Mouse (Mus musculus) monocyte, adult 2 months (primary cell): Measurements from ENCODE around the gene Psmd1.
A peak's percentile ranks its signal among the peaks of the same experiment; 100 is the strongest.
"Not testable (repeated sequence)": the region's sequence is repeated elsewhere in the genome, so short reads cannot be mapped to it uniquely, and the experiment has no call there.

Experiments used
- DNase-seq, 2 experiments: peaks; one replicate each; pipeline ENCODE4 v3.0.0; 2022; ENCODE audit warnings: low spot score in 2 of 2, low read depth in 1 of 2

Gene Psmd1

DNA sequence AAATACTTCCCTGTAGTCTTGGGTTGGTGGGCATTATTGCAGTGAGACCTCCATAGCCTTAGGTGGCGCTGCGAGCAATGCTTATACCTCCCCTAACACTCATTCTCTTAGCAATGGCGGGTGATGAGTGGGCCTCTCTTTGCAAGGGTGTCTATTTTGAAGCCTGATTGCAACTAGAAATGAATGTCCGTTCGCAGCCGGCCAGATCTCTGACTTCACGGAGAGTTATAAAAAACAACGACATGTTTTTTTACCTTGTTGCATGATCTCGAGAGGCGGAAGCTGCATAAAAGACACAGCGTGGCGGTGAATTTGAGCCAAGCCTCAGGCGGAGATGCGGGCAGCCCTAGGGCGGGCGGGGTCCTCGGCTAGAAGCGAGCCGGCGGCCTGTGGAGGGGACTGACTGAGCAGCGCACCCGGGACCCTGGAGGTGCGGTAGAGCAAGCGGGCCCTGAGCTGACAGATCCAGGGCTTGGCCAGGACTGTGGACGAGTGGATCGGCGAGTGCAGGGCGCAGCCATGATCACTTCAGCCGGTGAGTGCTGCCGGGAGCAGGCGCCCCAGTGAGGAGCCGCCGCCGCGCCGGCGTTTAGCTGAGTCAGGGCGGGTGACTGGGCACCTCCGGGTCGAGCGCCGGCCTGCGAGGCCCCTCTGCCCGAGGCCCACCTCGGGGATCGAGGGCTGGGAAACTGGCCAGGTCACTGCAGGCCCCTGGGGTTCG lies at the start of gene Psmd1:
Gene Psmd1 (plus strand): TSS at position 117 of the 721 bp plus-strand sequence.
- peak; percentile 84 to 85 for DNase-seq

DNA sequence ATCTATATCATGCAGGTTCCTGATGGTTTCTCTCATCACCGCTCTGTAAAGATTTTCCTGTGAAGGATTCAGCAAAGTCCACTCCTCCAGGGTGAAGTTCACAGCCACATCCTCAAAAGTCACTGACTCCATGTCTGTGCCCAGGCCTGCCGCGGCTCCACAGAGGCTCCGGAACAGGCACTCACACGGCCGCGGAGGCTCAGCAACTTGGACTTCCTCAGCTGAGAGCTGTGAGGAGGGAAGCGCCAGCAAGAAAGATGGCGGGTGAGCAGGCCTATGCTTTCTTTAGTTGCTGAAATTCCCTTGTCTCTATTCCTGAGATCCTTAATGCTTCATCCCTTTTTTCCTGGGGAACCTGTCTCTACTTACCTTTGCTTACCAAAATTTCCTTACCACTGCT lies 48.4 kb upstream of the Psmd1 start:
- not testable (repeated sequence) for DNase-seq

DNA sequence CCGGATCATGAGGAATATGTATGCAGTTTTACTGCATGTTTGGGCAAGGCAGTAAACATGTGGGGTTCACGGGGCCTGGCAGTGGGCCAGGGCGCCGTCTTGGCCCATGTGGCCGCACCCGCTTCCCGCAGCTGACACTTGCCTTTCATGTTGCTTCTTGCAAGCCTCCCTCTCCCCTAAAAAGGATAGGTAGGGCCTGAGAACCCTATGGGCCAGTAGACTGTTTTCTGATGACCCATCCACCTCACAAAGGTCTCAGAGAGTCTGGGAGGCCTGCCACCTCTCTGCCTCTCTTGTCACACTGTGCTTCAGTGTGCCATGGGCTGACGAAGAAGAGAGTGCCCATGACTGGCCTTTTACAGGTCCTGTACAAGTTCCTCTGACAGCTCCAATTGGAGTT lies 47.7 kb upstream of the Psmd1 start, which contains the start of gene Spata3:
Gene Spata3 (plus strand): TSS at position 301 of the 400 bp plus-strand sequence.
- no peak for DNase-seq

DNA sequence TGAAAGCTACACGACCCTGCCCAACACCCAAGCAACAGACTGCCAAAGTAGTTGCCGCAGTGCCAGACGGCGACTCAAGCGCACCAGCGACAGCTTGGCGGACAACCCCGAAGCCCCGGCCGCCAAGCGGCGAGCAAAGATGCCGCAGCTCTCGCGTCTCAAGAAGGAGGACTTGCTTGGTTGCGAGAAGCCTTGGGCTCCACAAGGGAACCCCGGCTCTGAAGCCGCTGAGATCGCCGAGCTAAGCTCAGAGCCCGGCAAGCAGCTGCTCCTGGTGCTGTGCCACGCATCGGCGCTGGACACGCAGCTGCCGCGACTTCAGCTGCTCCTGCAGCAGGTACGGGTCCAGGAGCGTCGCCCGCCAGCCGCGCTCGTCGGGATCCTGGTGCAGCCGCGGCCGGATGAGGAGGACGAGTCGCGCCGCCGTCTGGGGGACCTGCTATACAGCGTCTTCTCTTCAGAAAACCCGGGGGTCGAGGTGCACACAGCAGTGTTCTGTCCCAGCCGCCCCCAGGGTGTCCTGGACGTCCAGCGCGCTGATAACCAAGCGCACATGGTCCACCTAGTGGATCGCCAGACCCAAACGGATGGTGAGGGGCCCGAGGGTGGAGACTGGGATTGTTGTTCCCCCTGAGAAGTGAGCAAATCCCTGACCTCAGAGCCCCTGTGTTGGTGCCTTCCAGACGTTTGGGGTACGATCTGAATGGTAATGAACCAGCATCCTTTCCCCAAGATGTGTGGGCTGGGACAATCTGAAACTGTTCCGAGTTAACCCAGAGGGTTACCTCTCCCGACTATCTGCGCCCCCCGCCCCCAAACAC lies 45.7 kb upstream of the Psmd1 start:
- no peak for DNase-seq

DNA sequence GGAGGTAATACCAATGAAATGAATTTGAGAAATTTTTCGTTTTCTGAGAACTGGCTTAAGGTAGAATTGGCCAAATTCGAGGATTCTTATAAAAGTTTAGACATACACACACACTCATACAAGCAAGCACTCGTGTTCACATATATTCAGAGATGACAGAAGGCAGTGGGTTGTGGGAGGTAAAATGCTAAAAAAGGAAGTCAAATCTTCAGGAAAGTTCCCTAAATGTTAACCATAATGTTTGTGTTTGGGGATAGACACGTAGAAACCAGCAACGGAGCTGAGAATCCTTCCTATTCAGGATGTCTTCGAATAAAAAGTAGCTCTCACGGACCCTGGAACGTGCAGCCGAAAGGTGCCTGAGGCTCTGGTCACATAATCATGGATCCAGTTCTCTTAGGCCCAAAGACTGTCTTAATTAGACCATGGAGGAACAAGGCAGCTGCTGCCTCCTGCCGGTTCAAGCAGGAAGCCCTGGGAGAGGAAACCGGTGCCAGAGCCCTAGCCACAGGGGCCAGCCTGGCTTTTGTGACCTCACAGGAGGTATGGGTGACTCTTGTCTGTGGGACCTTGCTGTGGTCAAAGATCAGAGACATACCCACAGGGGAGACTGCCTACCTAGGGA lies 42.7 kb upstream of the Psmd1 start:
- no peak for DNase-seq

DNA sequence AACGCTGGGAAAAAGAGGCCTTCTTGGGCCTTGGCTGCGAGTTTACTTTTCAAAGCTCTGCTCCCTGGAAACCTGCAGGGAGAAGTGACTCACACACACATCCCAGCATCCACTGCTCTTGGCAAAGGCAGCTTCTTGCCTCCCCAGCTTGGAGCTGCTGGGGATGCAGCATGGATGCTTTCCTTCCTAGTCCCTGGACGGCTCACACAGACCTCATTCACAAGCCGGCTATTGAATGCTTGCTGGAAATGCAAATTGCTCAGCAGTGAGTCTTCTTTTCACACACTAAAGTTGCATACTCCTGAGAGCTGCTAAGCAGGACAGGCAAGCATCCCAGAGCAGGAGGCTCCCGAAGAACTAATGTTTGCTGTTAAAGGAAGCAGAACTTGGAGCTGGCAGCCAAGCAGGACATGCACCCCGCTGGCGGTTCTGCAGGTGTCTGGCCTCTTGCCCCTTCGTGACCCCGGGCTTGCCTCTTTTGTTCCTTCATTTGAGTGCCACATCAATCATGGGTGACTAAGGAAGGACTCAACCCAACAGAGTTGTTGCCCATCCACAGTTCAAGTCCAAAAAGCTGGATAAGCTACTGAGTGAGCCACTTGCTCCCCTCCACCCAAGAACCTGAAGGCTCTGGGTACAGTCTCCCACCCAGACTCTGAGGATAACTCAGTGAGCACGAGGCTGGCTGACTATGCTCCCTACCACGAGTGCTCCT lies 31.8 kb upstream of the Psmd1 start:
- DNase-seq = no peak

DNA sequence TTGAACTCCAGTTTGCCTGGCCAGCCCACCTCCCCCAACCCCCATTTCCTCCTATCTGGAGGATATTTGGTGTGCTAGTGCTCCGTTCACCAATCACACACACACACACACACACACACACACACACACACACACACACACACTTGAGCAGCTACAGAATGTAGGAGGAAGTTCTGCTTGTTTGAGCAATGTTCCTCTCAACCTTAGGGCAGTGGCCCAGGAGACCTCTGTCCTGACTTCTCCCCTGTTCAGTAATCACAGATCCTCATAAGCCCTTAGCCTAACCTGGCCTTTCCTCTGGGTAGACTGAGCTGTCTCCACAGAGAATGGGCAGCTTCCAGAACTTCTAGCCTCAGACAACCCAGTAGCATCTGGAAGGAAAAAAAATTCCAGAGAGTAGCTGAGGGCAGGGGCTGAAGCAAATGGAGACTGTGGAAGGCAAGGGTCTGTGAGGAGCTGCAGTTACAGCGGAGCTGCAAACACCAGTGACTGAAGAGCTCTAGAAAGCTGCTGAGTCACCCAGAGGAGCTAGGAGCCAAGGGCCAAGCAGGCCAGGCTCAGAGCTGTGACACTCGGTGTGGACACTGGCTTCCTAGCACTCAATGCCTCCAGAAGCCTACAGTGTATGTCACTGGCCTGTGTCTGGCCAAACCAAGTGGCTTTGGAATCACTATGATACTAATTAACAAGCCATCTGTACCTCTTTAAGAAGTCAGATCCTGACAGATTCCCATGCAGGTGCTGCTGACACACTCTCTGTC lies 25.8 kb upstream of the Psmd1 start:
- no peak for DNase-seq

DNA sequence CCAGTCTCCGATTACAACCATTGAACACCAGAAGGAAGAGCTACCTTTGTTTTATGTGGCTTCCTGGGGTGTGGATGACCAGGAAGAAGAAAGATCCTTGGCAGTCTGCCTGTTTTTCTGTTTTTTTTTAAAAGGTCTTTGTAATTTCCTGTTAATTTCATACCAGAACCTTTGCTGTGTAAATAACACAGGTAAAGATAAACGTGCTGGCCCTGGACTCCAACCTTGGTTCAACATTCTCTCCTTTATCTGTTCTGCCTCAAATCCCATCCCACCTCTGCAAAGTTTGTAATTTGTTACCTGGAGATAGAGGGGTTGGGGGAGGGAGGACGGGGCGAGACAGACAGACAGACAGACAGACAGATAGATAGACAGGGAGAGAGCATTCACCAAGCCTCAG lies 24.1 kb upstream of the Psmd1 start:
- no peak for DNase-seq

DNA sequence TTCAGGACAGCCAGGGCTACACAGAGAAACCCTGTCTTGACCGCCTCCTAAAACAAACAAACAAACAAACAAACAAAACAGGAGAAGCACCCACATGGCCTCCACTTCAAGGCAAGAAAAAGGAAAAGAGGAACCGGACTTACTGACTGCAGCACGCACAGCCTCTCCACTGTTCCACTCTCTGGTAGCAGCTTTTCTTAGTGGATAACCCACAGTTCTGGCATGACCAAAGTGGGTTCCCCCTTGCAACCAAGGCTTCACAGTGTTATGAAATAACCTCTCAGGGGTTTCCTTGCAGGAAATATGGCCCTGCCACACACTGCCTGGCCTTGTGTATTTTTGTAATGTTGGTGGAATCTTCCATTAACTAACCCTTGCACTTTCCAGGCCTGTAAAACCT lies 23.4 kb upstream of the Psmd1 start:
- no peak for DNase-seq

DNA sequence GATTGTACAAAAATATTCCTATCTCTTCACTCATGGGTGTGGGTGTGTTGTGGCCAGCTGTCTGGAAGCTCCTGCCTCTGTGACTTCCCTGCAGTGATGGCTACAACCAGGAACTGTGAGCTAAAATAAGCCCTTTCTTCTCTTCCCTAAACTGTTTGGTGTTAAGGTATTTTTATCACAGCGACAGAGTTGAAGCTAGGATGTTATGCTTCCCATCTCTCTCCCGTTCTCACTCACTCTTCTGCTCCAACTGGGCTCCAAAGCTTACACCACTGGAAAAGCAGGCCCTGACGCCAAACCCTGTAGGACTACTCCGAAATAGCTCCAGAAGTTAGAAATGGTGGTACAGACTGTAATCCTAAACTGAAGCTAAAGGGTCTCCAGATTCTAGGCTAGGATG lies 19.1 kb upstream of the Psmd1 start:
- DNase-seq = no peak

DNA sequence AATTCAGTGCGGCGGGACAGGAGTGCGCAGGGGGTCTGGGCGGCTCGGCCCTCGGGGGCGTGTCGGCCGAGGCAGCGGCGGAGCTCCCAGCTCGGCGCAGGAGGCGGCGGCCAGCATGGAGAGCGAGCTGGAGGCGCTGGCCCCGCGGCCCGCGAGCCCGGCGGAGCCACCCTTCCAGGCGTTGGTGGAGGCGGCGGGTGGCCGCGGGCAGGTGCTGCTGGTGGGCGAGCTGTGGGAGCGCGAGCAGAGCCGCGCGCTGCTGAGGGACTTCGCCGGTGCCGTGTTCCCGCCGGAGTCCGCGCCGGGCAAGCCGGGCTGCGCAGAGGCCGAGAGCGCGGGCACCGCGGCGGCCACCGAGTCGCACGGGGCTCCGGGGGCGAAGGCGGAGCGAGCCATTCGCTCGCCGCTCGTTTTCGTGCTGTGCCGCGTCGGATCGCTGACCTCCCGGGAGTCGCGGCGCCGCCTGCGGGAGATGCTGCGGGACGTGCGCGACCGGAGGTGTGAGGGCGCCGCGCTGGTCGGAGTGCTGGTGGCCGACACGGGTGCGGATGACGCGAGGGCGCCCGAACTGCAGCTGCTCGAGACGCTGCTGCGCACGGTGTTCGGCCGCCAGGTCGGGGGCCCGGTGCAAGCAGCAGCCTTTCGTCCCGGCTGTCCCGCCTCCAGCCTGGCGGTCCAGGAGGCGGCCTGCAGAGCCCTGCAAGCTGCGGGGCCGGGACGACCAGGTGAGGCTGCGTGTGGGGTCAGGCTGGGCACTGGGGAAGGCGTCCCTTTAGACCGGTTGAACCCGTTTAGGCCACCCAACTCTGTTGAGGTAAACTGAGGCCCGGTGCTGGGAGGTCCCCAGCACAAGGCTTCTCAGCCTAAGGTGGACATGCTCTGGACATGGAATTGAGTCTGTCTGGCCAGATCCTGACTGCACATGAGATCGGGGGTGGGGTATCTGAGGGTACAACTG lies 18.1 kb upstream of the Psmd1 start, which contains the start of gene 2810459M11Rik:
Gene 2810459M11Rik (plus strand): TSS at position 16 of the 958 bp plus-strand sequence.
- no peak for DNase-seq

DNA sequence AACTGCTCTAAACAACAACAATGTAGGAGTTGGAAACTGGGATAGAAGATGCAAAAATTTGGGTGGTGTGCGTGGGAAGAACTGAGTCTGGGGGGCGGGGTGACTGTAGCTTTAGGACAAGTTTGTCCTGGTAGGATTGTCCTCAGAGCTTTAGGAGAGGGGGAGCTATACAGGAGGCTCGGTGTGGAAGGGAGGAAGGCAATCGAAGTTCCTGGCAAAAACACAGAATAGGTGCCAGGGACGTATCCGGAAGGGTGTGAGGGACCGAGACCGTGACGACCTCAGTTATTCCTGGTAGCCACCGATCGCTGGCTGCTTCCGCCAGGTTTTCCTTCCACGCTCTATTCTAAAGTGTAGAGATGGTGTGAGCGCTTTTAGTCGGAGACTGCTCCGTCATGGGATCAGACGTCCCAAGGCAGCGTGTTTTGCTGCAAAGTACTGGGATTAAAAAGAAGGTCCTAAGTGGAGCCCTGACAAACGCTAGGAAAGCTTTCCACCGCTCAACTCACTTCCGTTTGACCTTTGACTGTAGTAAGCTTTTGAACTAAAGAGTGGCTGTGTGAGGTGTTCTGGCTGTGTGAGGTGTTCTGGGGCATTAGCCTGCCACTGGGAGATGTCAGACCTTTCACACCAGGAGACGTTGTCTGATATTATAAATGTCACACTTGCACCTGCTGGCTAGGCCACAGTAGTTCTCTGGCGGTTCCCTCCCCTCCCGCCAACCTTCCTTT lies 17.2 kb upstream of the Psmd1 start:
- DNase-seq = no peak

DNA sequence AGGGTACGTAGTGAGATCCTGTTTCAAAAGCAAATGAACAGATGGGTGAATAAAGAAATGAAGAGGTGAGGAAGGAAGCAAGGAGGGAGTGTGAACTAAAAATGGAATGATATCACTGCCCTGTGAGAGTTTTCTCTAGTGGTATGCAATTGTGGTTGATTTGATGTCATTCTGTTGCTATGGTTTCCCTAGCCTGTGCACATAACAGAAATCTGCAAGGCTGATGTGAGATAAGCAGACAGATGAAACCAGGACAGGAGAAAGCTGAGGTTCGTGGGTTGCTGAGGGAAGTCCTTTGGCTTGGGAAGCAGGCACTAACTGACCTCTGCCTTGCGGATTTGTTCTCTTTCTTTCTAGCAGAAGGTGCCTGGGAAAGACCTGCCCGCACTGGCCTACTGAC lies 16.0 kb upstream of the Psmd1 start:
- DNase-seq = no peak

DNA sequence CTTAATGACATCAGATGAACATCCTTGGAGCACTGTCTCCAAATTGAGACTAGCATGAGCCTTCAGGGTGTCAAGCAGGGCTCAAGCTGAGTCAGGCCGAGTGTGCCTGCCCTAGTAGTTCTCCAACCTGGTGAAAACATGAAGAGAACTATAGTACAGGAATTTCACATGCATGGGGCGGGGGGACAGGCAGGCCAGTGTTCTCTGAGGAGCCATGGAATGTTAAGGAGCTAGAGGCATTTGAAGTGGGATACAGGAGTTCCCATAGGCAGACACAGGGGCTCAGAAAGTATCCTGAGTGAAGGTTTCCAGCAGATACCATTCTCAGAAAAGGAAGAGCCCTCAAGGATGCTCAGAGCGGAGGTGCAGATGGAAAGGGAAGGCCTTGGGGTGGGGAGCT lies 15.4 kb upstream of the Psmd1 start:
- no peak for DNase-seq

DNA sequence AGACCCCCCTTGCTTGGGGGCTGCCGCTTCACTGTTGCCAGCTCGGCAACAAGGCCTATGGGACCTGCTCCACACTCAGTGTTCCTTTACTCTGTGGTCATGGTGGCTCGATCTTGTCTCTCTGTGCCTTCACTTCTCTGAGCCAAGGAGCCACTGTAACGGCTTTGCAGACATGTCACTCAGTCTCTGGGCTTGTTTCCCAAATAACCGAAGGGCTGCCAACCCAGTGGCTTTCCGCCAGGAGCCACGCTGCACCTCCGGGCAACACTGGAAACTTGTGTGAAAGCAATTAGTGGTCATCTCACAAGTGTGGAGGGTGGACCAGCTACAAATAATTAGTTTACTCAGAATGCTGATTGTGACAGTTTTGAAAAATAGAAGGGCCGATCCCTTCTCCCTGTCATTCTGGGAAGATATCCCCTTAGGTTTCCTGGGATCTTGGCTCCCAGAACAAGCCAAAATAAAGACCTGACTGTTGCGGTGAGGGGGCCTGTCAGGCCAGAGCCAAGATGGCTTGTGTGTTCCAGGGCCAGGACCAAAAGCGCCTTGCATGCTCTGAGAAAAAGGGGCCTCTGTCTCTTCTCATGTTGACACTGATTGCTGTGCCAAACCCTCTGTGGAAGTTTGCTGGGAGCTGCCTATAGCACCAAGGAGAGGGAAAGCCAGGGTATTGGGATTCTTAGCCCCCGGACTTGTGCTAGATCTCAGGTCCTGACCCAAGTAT lies 10.8 kb upstream of the Psmd1 start:
- DNase-seq = no peak

DNA sequence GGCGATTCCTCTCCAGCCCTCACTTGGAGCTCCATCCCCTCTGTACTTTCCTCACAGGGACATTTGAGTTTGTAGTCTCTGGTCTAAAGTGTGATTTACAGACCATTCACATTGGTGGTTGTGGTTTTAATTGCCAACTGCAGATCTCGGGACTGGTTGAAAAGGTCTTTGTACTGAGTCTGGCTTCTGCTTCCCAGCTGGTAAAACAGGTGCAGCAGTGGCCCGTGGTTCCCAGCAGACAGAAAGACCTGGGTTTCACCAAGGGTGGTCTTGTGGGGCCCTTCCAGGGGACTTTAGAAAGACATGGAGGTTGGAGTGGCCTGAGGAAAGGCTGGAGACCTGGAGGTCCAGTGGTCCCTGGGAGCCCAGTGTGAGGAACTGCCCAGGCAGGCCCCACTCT lies 9.2 kb upstream of the Psmd1 start:
- DNase-seq = no peak

DNA sequence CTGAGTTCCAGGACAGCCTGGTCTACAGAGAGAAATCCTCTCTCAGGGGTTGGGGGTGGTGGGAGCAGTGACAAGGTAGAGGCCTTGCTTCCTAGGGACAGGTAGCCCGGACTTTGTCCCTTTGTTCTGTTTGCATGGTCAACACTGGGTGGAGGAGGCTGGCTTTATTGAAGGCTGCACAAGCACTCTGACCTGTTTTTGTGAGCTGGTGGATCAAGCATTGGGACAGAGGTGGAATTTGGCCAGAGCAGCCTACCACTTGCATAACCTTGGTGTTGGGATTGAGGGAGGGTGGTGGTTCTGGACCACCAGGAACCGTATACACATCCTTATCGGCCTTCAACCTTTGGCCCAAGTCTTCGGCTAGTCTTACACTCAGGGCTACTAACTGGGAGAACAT lies 7.9 kb upstream of the Psmd1 start:
- DNase-seq = no peak
